Mouse (Mus musculus) c-Kit-positive CD71-positive TER-119-negative erythroid progenitor cells, embryonic 14.5 days (primary cell): ENCODE data around the gene Otoa.
A peak's percentile ranks its signal among the peaks of the same experiment; 100 is the strongest.

Source experiments
- DNase-seq: peaks from one replicate; pipeline ENCODE4 v3.0.0-alpha.2; 2013; ENCODE audit warnings: low read depth

Gene Otoa

GRCm38 (mm10) chr7:121081350-121081749, at the start of gene Otoa:
TSS of gene Otoa (plus strand) at chr7:121081650.
- DNase-seq: no peak

- peak; percentile 92 for DNase-seq
These were observed 47.4 kb upstream of the Otoa start, which contains the start of gene Mettl9 for GRCm38 (mm10) chr7:121033856-121034652. TSS of gene Mettl9 (plus strand) at chr7:121034445.

DNA sequence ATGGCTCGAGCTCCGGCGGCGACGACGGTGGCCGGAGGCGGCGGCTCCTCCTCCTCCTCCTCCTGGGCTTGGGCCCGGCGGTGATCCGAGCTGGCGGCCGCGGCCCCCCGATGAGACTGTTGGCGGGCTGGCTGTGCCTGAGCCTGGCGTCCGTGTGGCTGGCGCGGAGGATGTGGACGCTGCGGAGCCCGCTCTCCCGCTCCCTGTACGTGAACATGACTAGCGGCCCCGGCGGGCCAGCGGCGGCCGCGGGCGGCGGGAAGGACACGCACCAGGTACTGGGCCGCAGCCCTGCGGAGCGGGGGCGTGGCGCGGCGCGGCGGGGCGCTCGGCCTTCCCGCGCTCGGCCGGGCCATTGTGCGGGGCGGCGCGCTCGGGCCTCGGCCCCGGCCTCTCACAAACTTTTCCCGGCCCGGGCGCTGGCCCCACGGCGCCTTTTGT, 46.7 kb upstream of the Otoa start:
- DNase-seq: peak; percentile 29

DNA sequence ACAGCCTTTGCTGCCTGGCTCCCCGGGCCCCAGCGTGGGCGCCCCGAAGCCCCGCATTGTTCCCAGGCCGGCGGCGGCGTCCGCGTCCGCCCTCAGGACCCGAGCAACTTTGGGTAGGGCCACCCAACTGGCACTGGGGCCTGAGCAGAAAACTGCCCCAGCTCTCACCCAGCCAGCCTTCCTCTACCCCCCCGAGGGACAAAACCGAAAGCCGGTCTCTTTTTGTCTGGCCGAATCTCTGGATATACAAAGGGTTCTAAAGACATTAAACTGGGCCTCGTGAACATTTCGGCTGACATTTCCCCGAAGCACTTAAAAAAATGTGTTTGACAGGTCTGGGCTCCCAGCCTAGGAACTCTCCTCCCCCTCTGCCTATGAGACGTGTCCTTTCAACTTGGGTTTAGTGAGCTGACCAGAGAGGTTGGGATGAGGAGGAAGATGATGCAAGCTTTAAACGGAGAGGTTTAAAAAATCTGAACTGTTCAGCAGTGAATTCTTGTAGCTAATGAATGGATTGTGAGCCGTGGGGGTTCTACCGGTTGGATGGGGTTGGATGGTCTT, 46.2 kb upstream of the Otoa start:
- DNase-seq: peak; percentile 23

GRCm38 (mm10) chr7:121040595-121040994, 40.9 kb upstream of the Otoa start:
- DNase-seq: no peak

DNA sequence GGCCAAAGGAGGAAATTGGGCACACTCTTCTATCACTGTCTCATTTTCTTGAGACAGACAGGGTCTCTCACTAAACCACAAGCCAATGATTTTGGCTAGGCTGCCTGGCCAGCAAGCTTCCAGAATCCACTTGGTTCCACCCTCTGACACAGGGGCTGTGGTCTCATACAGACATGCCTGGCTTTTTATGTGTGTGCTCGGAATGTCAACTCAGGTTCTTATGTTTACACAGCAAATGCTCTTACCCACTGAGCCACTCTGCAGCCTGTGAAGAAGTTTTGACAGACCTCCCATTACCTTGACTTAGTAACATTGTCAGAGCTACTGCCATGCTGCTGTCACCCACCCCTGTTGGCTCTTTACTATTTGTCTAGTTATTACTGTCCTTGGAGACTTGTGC, 39.5 kb upstream of the Otoa start:
- DNase-seq: no peak

DNA sequence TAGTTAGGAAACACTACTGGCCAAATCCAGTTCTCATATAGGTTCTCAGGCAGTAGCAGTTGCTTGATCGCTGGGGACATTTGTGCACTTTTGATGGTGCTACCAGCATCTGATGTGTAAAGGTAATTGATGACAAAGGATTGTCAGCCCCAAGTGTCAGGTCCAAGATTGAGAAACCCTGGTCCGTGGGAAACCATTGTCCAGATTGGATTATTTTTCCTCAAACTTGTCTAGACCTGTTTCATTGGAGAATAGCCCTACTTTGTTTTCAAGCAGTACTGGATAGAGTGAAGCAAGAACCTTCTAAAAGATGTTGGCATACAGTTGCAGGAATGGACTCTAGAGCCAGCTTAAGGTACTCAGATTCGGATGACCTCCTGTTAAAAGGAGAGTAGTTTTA, 38.4 kb upstream of the Otoa start:
- DNase-seq: no peak

DNA sequence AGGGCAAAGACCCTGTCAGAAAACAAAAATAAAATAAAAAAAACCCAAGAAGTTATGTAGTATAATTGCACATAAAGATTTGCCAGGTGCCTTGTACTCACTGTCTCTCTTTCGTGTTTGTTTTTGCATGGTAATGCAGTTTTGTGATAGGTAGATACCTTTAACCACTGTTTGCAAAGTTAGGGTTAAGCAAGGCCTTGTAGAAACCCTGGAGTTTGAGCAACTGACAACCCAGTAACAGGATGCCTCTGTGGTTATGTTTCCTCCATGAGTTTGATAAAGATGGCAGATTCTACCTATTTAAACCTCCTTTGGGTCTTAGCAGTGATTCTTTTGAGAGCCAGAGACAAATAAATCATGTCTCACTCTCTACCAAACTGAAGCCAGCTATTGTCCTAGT, 37.9 kb upstream of the Otoa start:
- DNase-seq: no peak

- DNase-seq: no peak
These were observed 37.2 kb upstream of the Otoa start for GRCm38 (mm10) chr7:121044251-121044650.

DNA sequence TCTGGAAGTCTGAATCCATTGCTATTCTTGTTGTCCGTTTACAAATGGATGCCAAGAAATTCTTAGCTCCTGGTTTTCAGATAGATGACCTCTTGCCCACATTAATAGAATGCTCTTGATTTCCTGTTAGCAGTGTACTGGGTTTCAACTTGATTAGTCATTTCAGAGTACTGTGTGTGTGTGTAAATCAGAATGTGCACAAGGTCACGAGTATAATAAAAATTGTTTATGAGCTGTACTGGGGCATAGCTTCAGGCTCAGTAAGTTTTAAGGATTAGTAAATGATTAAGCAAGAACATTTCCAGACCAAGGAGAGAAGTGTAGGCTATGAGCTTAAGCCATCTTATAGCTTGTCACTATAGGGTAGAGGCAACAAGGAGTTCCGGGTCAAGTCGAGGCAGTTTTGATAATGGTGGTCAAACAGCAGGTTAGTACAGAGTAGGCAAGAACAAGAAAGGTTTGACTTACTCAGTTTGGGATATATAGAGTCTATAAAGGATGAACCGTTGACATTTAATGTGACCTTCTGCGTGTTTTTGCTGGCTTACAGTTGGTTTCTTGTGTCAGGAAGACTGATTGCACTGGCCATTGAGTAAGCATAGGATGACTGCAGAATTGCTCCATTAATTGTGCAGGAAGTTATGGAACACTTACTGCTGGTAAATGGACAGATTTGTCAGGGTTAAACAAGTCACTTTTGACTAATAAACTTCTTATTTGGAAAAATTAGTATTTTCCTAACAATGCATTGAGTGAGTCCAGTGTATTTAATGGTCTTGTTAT, 35.6 kb upstream of the Otoa start:
- no peak for DNase-seq

GRCm38 (mm10) chr7:121047624-121048023, 33.8 kb upstream of the Otoa start:
- DNase-seq: no peak

GRCm38 (mm10) chr7:121053071-121053470, 28.4 kb upstream of the Otoa start:
- DNase-seq: no peak

DNA sequence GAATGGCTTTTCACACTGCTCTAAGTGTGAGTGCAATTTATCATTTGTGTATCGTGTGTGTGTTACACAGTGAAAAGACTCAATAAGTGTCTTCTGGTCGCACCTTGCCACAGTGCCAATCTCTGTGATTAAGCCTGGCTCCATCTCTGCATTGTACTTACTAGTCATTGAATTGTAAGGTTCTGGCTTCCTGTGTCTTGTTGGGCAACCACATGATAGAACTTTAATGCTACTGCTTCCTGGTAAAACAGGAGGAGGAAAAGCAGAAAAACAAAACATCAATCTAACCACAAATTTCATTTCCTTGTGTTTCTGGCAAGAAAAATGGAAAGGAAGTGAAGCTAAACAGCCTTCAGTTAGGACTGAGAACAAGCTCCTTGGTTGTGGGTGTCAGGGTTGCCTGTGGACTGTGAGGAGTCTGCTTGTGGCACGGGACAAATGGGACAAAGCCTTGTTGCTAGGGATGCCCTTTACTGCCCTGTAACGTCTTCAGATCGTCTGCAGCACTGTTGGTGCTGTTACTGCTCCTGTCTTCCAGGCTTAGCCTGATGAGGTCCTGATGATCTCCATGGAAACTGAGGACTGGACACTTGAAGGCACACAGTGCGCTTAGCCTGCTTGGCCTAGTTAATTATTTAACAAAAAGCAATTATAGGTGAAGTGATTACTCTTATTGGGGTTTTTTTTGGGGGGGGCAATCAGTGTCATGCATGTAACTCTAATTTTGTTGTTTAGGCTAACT, 21.8 kb upstream of the Otoa start:
- no peak for DNase-seq

GRCm38 (mm10) chr7:121064309-121064708, 17.1 kb upstream of the Otoa start:
- DNase-seq: peak; percentile 20

GRCm38 (mm10) chr7:121071276-121071675, 10.2 kb upstream of the Otoa start:
- DNase-seq: no peak

DNA sequence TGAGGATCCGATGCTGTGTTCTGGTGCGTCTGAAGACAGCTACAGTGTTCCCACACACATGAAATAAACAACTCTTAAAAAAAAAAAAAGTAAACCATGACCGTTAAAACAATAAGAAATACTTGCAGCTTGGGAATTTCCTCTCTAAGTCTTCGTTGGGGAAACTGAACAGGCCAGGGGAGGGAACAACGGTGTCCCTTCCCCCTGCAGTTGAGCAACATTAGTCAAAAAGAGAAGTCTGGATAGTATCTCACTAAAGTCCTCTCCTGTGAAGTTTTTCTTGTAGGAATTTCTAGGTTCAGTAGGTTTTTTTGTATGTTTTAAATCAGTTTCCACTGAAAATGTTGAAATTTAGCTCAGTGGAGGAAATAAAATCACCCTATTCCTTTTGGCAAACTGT, 8.9 kb upstream of the Otoa start:
- no peak for DNase-seq

- no peak for DNase-seq
These were observed 7.2 kb upstream of the Otoa start, which contains the start of gene Igsf6 for GRCm38 (mm10) chr7:121074281-121074680. TSS of gene Igsf6 (minus strand) at chr7:121074572.

- no peak for DNase-seq
These were observed 6.5 kb upstream of the Otoa start for GRCm38 (mm10) chr7:121074801-121075400.

DNA sequence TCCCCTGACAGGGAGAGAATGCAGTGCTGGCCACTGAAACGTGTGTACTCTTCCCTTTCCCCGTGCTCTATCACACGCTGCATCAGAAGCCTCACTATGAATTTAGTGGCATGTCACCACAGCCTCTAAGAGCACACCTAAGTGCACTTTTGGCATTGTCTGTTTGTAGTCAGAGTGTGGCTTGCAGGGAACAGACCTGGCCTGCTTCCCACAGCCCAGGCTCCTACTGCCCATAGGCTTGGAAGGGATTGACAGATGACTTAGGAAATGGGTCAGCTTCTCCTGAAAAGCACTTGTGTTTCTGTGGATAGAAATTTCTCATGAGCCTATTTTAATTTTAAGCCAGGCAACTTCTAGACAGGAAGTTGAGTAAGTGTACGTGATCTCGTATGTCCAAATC, 6.0 kb upstream of the Otoa start:
- no peak for DNase-seq

DNA sequence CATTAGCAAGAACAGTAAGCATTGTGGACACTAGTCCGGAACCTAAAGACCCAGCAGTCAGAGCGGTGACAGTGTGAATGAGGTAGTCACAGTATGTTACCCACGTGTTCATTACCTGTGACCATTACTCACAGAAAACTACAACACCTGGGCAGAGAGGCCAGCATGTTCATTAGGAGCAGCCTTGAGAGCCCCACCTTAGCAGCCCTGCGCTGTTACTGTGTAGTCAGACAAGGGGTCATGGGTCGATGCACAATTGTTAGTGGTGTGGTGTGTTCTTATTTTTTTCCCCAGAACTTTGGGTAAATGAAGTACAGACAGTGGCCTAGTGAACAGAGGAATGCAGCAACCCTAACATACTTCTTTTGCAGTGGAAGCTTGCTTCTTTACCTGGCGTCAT, 4.1 kb upstream of the Otoa start:
- no peak for DNase-seq

- peak; percentile 44 for DNase-seq
These were observed 3.6 kb upstream of the Otoa start for GRCm38 (mm10) chr7:121077829-121078228.

- no peak for DNase-seq
These were observed 366 bp downstream of the Otoa start for GRCm38 (mm10) chr7:121081816-121082215.
